Mouse (Mus musculus) E14TG2a.4 (cell line): ENCODE results near the gene Gm28372.

Experiments
- CTCF ChIP-seq: conservative IDR thresholded peaks from 2 replicates; pipeline ENCODE4 v1.5.1; 2014; ENCODE audit warnings: low read length
- POU5F1 ChIP-seq: IDR thresholded peaks from 2 replicates; pipeline ENCODE4 v1.6.1; 2014; ENCODE audit warnings: low read length, borderline replicate concordance

DNA sequence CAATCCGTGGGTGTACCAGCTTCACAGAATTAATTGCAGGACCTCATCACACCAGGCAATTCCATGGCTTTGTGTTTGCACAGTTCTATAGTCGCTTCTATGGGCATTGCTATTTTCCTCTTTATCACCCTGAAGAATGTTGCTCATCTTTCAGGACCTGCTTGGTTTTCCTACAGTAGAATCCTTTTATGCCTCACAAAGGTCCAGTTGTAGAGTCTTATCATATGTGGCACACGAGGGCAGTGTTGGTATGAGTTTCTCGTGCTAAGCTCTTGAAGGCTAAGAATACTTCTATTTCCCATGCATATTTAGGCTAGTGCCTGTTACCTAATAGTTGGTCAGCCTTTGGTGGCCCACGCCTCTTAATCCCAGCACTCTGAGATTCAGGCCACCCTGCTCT, 20.1 kb downstream of the Gm28372 start:
- TF ChIP-seq CTCF (no peak), POU5F1 (no peak)
